Mouse (Mus musculus) liver, embryonic 12.5 days (tissue): ENCODE data around the gene Fyb. TPM values are rescaled to one million over a fixed set of nuclear protein-coding genes. Genes with fewer than 3 reads are reported as not detected.

Experiments used
- ATAC-seq: fragments of 200-750 bp; cut with Nextera tagmentation; 2 replicates; pipeline ENCODE4 v1.8.0; 2017; ENCODE audit warnings: moderate number of reproducible peaks, mild to moderate bottlenecking, moderate library complexity
- H3K27ac ChIP-seq: fragments of 300-500 bp; sonication (generic); 2 replicates; pipeline ENCODE4 v1.5.1; 2016; ENCODE audit warnings: mild to moderate bottlenecking
- H3K27me3 ChIP-seq: fragments of 300-500 bp; sonication (generic); replicated peaks from 2 replicates; pipeline ENCODE4 v1.6.1; 2016; ENCODE audit warnings: mild to moderate bottlenecking, moderate library complexity
- H3K36me3 ChIP-seq: fragments of 300-500 bp; sonication (generic); 2 replicates; pipeline ENCODE4 v1.6.1; 2016; ENCODE audit warnings: mild to moderate bottlenecking, moderate library complexity
- H3K4me1 ChIP-seq: fragments of 300-500 bp; sonication (generic); 2 replicates; pipeline ENCODE4 v1.6.1; 2016
- H3K4me2 ChIP-seq: fragments of 300-500 bp; sonication (generic); 2 replicates; pipeline ENCODE4 v1.6.1; 2016; ENCODE audit warnings: mild to moderate bottlenecking, moderate library complexity
- H3K4me3 ChIP-seq: fragments of 300-500 bp; sonication (generic); 2 replicates; pipeline ENCODE4 v1.5.1; 2016; ENCODE audit warnings: mild to moderate bottlenecking, moderate library complexity
- H3K9ac ChIP-seq: fragments of 300-500 bp; sonication (generic); 2 replicates; pipeline ENCODE4 v1.6.1; 2016; ENCODE audit warnings: mild to moderate bottlenecking, moderate library complexity
- H3K9me3 ChIP-seq: fragments of 300-500 bp; sonication (generic); replicated peaks from 2 replicates; pipeline ENCODE4 v1.6.1; 2016; ENCODE audit warnings: mild to moderate bottlenecking, moderate library complexity
- WGBS: fragments of 180-500 bp; shearing (Covaris S2); methylation state at CpG from one replicate; pipeline ENCODE4 v1.1.7; 2016; ENCODE audit not compliant: insufficient replicate concordance; 5-methylcytosine and 5-hydroxymethylcytosine counted together
- polyA plus RNA-seq: library from polyadenylated mRNA; unstranded; fragments of >200 nt; fragmentation: Nextera tagmentation; extraction: Ambion mirVana; gene quantifications from 2 replicates; pipeline ENCODE4 v1.2.1, GENCODE M21; 2016

Fyb gene
- polyA plus RNA-seq, 1 experiment from 2014 or later: 32.2 TPM

- H3K27me3 ChIP-seq: no peaks in the 10 kb centered on the region
Measured at GRCm38 (mm10) chr15:6629174-6629573, 106.5 kb downstream of the Fyb start.

GRCm38 (mm10) chr15:6635405-6635804 lies 112.8 kb downstream of the Fyb start:
- Histone ChIP-seq H3K27me3 (no peaks in the 10 kb centered on the region), H3K27ac (no peak overlapping the region), H3K36me3 (no peaks in the 10 kb centered on the region), H3K4me3 (no peak overlapping the region), H3K9me3 (no peaks in the 10 kb centered on the region), H3K9ac (no peak overlapping the region), H3K4me1 (no peaks in the 10 kb centered on the region), H3K4me2 (no peak overlapping the region)
- 68% methylated on average over 3 of the region's 3 CpGs for WGBS
- no peak for ATAC-seq

More at GRCm38 (mm10) chr15:6629174-6629573, 106.5 kb downstream of the Fyb start:
- no peak overlapping the region for H3K27ac ChIP-seq
- H3K4me1 ChIP-seq: peaks cover 33% of the 10 kb centered on the region
- H3K36me3 ChIP-seq: no peaks in the 10 kb centered on the region
- no peak for ATAC-seq
- H3K4me2 ChIP-seq: no peak overlapping the region
- WGBS: 75% methylated on average over 4 of the region's 4 CpGs
- no peak overlapping the region for H3K9ac ChIP-seq
- no peaks in the 10 kb centered on the region for H3K9me3 ChIP-seq
- no peak overlapping the region for H3K4me3 ChIP-seq

GRCm38 (mm10) chr15:6642223-6642622 lies 119.6 kb downstream of the Fyb start:
- ATAC-seq: no peak
- H3K36me3 ChIP-seq: no peaks in the 10 kb centered on the region
- H3K4me3 ChIP-seq: no peak overlapping the region
- H3K27me3 ChIP-seq: no peaks in the 10 kb centered on the region
- no peak overlapping the region for H3K27ac ChIP-seq
- WGBS: 75% methylated on average over 5 of the region's 5 CpGs
- H3K4me1 ChIP-seq: peaks cover 15% of the 10 kb centered on the region
- H3K4me2 ChIP-seq: no peak overlapping the region
- H3K9me3 ChIP-seq: no peaks in the 10 kb centered on the region
- no peak overlapping the region for H3K9ac ChIP-seq

- Histone ChIP-seq H3K4me2 (no peak overlapping the region), H3K9me3 (no peaks in the 10 kb centered on the region), H3K27me3 (no peaks in the 10 kb centered on the region), H3K9ac (no peak overlapping the region), H3K4me3 (no peak overlapping the region), H3K27ac (no peak overlapping the region), H3K36me3 (no peaks in the 10 kb centered on the region), H3K4me1 (peaks cover 22% of the 10 kb centered on the region)
- no peak for ATAC-seq
- 73% methylated on average over 3 of the region's 3 CpGs for WGBS
Measured at GRCm38 (mm10) chr15:6645498-6645897, 122.8 kb downstream of the Fyb start.

- H3K36me3 ChIP-seq: no peaks in the 10 kb centered on the region
- H3K4me2 ChIP-seq: no peak overlapping the region
- H3K9me3 ChIP-seq: no peaks in the 10 kb centered on the region
- WGBS: 37% methylated on average over 1 of the region's 1 CpGs
- ATAC-seq: peak; percentile 87
- no peaks in the 10 kb centered on the region for H3K27me3 ChIP-seq
- H3K27ac ChIP-seq: no peak overlapping the region
- H3K9ac ChIP-seq: no peak overlapping the region
- peaks cover 22% of the 10 kb centered on the region for H3K4me1 ChIP-seq
- no peak overlapping the region for H3K4me3 ChIP-seq
Measured at GRCm38 (mm10) chr15:6647066-6647465, 124.4 kb downstream of the Fyb start.

- Histone ChIP-seq H3K9me3 (no peaks in the 10 kb centered on the region), H3K9ac (no peak overlapping the region), H3K27me3 (no peaks in the 10 kb centered on the region), H3K4me1 (peaks cover 33% of the 10 kb centered on the region), H3K27ac (no peak overlapping the region), H3K36me3 (no peaks in the 10 kb centered on the region), H3K4me2 (no peak overlapping the region), H3K4me3 (no peak overlapping the region)
- 72% methylated on average over 7 of the region's 7 CpGs for WGBS
- no peak for ATAC-seq
Measured at GRCm38 (mm10) chr15:6648757-6649403, 126.2 kb downstream of the Fyb start.

- H3K4me1 ChIP-seq: peaks cover 36% of the 10 kb centered on the region
Measured at GRCm38 (mm10) chr15:6653046-6653445, 130.4 kb downstream of the Fyb start.

GRCm38 (mm10) chr15:6658081-6658480 lies 135.4 kb downstream of the Fyb start:
- peak overlapping the region; percentile 29 for H3K4me2 ChIP-seq
- H3K36me3 ChIP-seq: no peaks in the 10 kb centered on the region
- WGBS: 36% methylated on average over 4 of the region's 4 CpGs
- H3K9me3 ChIP-seq: no peaks in the 10 kb centered on the region
- no peaks in the 10 kb centered on the region for H3K27me3 ChIP-seq
- ATAC-seq: peak; percentile 99
- no peak overlapping the region for H3K9ac ChIP-seq
- no peak overlapping the region for H3K4me3 ChIP-seq
- peaks cover 47% of the 10 kb centered on the region for H3K4me1 ChIP-seq
- H3K27ac ChIP-seq: peak overlapping the region; percentile 67; the same call in 1 of the 2 replicates

More at GRCm38 (mm10) chr15:6653046-6653445, 130.4 kb downstream of the Fyb start:
- no peaks in the 10 kb centered on the region for H3K27me3 ChIP-seq
- no peak; the same call in 1 of the 2 replicates for ATAC-seq
- no peaks in the 10 kb centered on the region for H3K9me3 ChIP-seq
- no peak overlapping the region for H3K4me2 ChIP-seq
- H3K4me3 ChIP-seq: no peak overlapping the region
- WGBS: 29% methylated on average over 4 of the region's 4 CpGs
- H3K36me3 ChIP-seq: no peaks in the 10 kb centered on the region
- H3K9ac ChIP-seq: no peak overlapping the region
- H3K27ac ChIP-seq: no peak overlapping the region

GRCm38 (mm10) chr15:6661951-6662350 lies 139.3 kb downstream of the Fyb start:
- WGBS: 53% methylated on average over 3 of the region's 3 CpGs
- Histone ChIP-seq H3K27me3 (no peaks in the 10 kb centered on the region), H3K4me3 (no peak overlapping the region), H3K27ac (no peak overlapping the region), H3K36me3 (no peaks in the 10 kb centered on the region), H3K9ac (no peak overlapping the region), H3K4me1 (peaks cover 32% of the 10 kb centered on the region), H3K9me3 (no peaks in the 10 kb centered on the region), H3K4me2 (no peak overlapping the region)
- no peak for ATAC-seq

- Histone ChIP-seq H3K4me1 (peaks cover 24% of the 10 kb centered on the region), H3K36me3 (no peaks in the 10 kb centered on the region), H3K4me2 (no peak overlapping the region), H3K9ac (no peak overlapping the region), H3K4me3 (no peak overlapping the region), H3K27me3 (no peaks in the 10 kb centered on the region), H3K9me3 (no peaks in the 10 kb centered on the region), H3K27ac (no peak overlapping the region)
- no peak for ATAC-seq
- WGBS: 69% methylated on average over 7 of the region's 7 CpGs
Measured at GRCm38 (mm10) chr15:6663991-6664390, 141.3 kb downstream of the Fyb start.

- Histone ChIP-seq H3K27ac (no peak overlapping the region), H3K9ac (no peak overlapping the region), H3K4me3 (no peak overlapping the region), H3K27me3 (no peaks in the 10 kb centered on the region), H3K9me3 (no peaks in the 10 kb centered on the region), H3K36me3 (no peaks in the 10 kb centered on the region), H3K4me1 (peaks cover 25% of the 10 kb centered on the region), H3K4me2 (no peak overlapping the region)
- WGBS: 53% methylated on average over 5 of the region's 5 CpGs
- ATAC-seq: no peak
Measured at GRCm38 (mm10) chr15:6666072-6666471, 143.4 kb downstream of the Fyb start.

- no peak overlapping the region for H3K4me3 ChIP-seq
- ATAC-seq: peak; percentile 74
- H3K27ac ChIP-seq: no peak overlapping the region
- H3K4me1 ChIP-seq: peaks cover 25% of the 10 kb centered on the region
- H3K27me3 ChIP-seq: no peaks in the 10 kb centered on the region
- 26% methylated on average over 14 of the region's 14 CpGs for WGBS
- H3K9me3 ChIP-seq: no peaks in the 10 kb centered on the region
- 0 out of 2 replicates have a peak overlapping the region, but pooled peaks have one; percentile 12 for H3K9ac ChIP-seq
- H3K36me3 ChIP-seq: no peaks in the 10 kb centered on the region
- peak overlapping the region; percentile 42 for H3K4me2 ChIP-seq
Measured at GRCm38 (mm10) chr15:6668793-6669437, 146.3 kb downstream of the Fyb start.
